Mouse (Mus musculus) heart, postnatal 0 days (tissue): ENCODE results near the gene Sh3d19. TPM values are rescaled to one million over a fixed set of nuclear protein-coding genes. Genes with fewer than 3 reads are reported as not detected.

ENCODE experiments used
- ATAC-seq: fragments of 200-750 bp; cut with Nextera tagmentation; 2 replicates; pipeline ENCODE4 v1.8.0; 2017; ENCODE audit warnings: low read depth, moderate number of reproducible peaks, moderate library complexity; ENCODE audit not compliant: insufficient read depth
- DNase-seq: peaks from one replicate; pipeline ENCODE4 v3.0.0-alpha.2; 2016; ENCODE audit warnings: low spot score
- H3K27ac ChIP-seq: fragments of 300-500 bp; sonication (generic); 2 replicates; pipeline ENCODE4 v1.5.1; 2014; ENCODE audit warnings: low read depth, mild to moderate bottlenecking
- H3K27me3 ChIP-seq: fragments of 300-500 bp; sonication (generic); 2 replicates; pipeline ENCODE4 v1.6.1; 2014; ENCODE audit warnings: low read length, mixed read lengths; ENCODE audit not compliant: control insufficient read depth, insufficient read depth
- H3K36me3 ChIP-seq: fragments of 300-500 bp; sonication (generic); replicated peaks from 2 replicates; pipeline ENCODE4 v1.6.1; 2014; ENCODE audit warnings: low read length, mixed read lengths; ENCODE audit not compliant: control insufficient read depth, insufficient read depth
- H3K4me1 ChIP-seq: fragments of 300-500 bp; sonication (generic); 2 replicates; pipeline ENCODE4 v1.6.1; 2014; ENCODE audit warnings: antibody characterized with exemption; ENCODE audit not compliant: control insufficient read depth, insufficient read depth
- H3K4me2 ChIP-seq: fragments of 300-500 bp; sonication (generic); 2 replicates; pipeline ENCODE4 v1.6.1; 2014; ENCODE audit warnings: low read depth, mild to moderate bottlenecking, low read length, moderate library complexity
- H3K4me3 ChIP-seq: fragments of 300-500 bp; sonication (generic); 2 replicates; pipeline ENCODE4 v1.5.1; 2014; ENCODE audit warnings: low read depth, low read length
- H3K9ac ChIP-seq: fragments of 300-500 bp; sonication (generic); replicated peaks from 2 replicates; pipeline ENCODE4 v1.6.1; 2014; ENCODE audit warnings: low read depth, low read length, mixed read lengths
- H3K9me3 ChIP-seq: fragments of 300-500 bp; sonication (generic); replicated peaks from 2 replicates; pipeline ENCODE4 v1.6.1; 2016; ENCODE audit warnings: low read length; ENCODE audit not compliant: control insufficient read depth
- CTCF ChIP-seq: IDR thresholded peaks from 2 replicates; pipeline ENCODE4 v1.5.1; 2016; ENCODE audit warnings: antibody characterized with exemption, control low read depth, low read depth
- EP300 ChIP-seq: IDR thresholded peaks from 2 replicates; pipeline ENCODE4 v1.6.1; 2016; ENCODE audit warnings: antibody characterized with exemption, low read depth
- WGBS: fragments of 180-500 bp; shearing (Covaris S2); extraction: QIAGEN DNeasy Blood & Tissue Kit; methylation state at CpG from one replicate; pipeline ENCODE4 v1.1.7; 2014; 5-methylcytosine and 5-hydroxymethylcytosine counted together
- polyA plus RNA-seq: library from polyadenylated mRNA; unstranded; fragments of >200 nt; fragmentation: Nextera tagmentation; extraction: Ambion mirVana; gene quantifications from 2 replicates; pipeline ENCODE4 v1.2.1, GENCODE M21; 2015
- total RNA-seq: library from RNA; depleted of rRNA; stranded (reverse); fragments of >200 nt; gene quantifications from 2 replicates; pipeline ENCODE4 v1.2.3, GENCODE M21; 2014; ENCODE audit warnings: low replicate concordance

Gene Sh3d19
- total and polyA plus RNA-seq, 2 experiments from 2014 or later: 7.4 to 52.6 TPM

DNA sequence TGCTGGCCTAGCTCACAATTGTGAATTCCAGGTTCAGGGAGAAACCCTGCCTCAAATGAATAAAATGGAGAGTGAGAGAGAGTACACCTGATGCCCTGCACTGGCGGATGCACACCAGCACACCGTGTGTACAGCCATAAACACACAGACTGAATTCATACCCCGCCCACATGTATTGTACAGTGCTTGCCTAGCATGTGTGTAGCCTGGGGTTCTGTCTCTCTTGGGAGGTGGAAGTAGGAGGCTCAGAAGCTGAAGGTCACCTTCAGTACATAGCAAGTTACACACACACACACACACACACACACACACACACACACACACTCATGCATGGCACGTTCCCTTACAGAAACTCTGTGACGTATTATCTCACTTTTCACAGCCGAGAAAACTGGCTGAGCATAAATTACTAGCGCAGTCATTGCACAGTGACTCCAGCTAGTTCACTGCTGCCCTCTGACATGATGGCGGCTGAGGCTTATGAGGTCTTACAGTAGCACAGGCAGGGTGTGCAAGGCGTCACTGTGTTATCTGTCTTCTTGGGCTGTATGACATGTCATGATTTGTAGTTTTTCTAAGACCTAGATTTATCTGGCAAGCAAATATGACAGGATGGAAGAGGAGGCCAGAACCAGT, 62.7 kb downstream of the Sh3d19 start:
- Histone ChIP-seq H3K36me3 (no peaks in the 10 kb centered on the region), H3K27me3 (no peaks in the 10 kb centered on the region), H3K4me2 (no peak overlapping the region), H3K4me3 (no peak overlapping the region), H3K4me1 (no peaks in the 10 kb centered on the region), H3K9ac (no peak overlapping the region), H3K9me3 (no peaks in the 10 kb centered on the region), H3K27ac (no peak overlapping the region)
- WGBS: 62% methylated on average over 9 of the region's 9 CpGs
- TF ChIP-seq CTCF (no peak), EP300 (no peak)
- ATAC-seq: no peak
- no peak for DNase-seq

GRCm38 (mm10) chr3:86037926-86038484, 67.1 kb downstream of the Sh3d19 start:
- ATAC-seq: no peak
- 85% methylated on average over 9 of the region's 9 CpGs for WGBS
- TF ChIP-seq CTCF (no peak), EP300 (no peak)
- DNase-seq: no peak
- H3K9me3 ChIP-seq: no peaks in the 10 kb centered on the region
- no peaks in the 10 kb centered on the region for H3K36me3 ChIP-seq
- 0 out of 2 replicates have a peak overlapping the region, but pooled peaks have one; percentile 4 for H3K4me2 ChIP-seq
- H3K4me1 ChIP-seq: no peaks in the 10 kb centered on the region
- no peak overlapping the region for H3K9ac ChIP-seq
- H3K27me3 ChIP-seq: no peaks in the 10 kb centered on the region
- peak overlapping the region; percentile 73; the same call in 1 of the 2 replicates for H3K27ac ChIP-seq
- no peak overlapping the region for H3K4me3 ChIP-seq

- no peak overlapping the region for H3K9ac ChIP-seq
- no peaks in the 10 kb centered on the region for H3K36me3 ChIP-seq
- WGBS: 37% methylated on average over 3 of the region's 3 CpGs
- peak overlapping the region; percentile 73 for H3K27ac ChIP-seq
- no peaks in the 10 kb centered on the region for H3K4me1 ChIP-seq
- no peaks in the 10 kb centered on the region for H3K9me3 ChIP-seq
- TF ChIP-seq CTCF (no peak), EP300 (no peak)
- ATAC-seq: peak; percentile 12; the same call in 1 of the 2 replicates
- peak overlapping the region; percentile 4; the same call in 1 of the 2 replicates for H3K4me2 ChIP-seq
- H3K4me3 ChIP-seq: 0 out of 2 replicates have a peak overlapping the region, but pooled peaks have one; percentile 14
- DNase-seq: peak; percentile 43
- no peaks in the 10 kb centered on the region for H3K27me3 ChIP-seq
These were observed 67.7 kb downstream of the Sh3d19 start for GRCm38 (mm10) chr3:86038648-86039047.

DNA sequence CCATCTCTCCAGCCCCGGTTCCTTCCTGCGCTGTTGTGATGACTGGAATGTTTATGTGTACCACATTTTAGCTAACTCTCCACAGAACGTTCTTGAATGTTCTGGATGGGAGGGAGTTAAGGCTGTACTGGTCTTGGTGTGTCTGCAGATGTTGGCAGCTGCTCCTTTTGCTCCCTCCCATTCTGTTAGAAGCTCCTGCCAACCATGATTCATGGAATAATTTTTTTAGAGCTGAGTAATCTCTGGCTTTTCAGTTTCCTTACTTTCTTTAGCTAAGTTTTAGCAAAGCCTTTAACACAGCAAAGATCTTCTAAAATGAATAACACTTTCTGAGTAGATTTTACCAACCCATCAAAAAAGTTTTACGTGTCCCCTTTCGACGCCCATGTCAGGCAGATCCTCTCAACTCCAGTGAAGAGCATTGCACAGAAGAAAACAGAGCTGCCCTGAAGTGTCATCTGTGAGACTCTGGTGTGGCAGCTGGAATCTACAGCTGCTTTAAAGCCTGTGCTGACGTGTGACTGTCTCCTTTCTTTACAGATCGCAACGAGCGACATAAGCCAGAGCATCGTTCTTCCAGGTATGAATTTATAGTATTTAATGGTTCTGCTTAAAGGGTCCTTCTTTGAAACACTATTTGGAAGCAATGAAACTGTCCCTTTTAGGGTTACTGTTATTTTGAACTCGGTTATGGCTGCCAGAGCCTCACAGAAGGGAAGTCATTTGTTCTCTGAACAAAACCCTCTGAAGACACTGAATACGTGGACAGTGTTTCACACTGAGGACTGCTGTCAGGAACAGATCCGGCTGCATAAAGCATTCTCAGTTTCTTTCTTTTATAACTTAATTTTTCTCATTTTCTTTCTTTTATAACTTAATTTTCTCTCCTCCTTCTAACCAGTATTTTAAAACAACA, 69.6 kb downstream of the Sh3d19 start:
- ATAC-seq (peak; percentile 55; the same call in 1 of the 2 replicates), DNase-seq (peak; percentile 68)
- whole genome bisulfite sequencing: 41% methylated on average over 14 of the region's 14 CpGs
- H3K4me3 ChIP-seq: peak overlapping the region; percentile 34
- no peaks in the 10 kb centered on the region for H3K9me3 ChIP-seq
- peak overlapping the region; percentile 41 for H3K4me2 ChIP-seq
- no peaks in the 10 kb centered on the region for H3K4me1 ChIP-seq
- no peak overlapping the region; the same call in 1 of the 2 replicates for H3K9ac ChIP-seq
- no peaks in the 10 kb centered on the region for H3K27me3 ChIP-seq
- no peaks in the 10 kb centered on the region for H3K36me3 ChIP-seq
- H3K27ac ChIP-seq: peak overlapping the region; percentile 66
- TF ChIP-seq EP300 (no peak), CTCF (no peak)

GRCm38 (mm10) chr3:86047686-86048408, 76.9 kb downstream of the Sh3d19 start:
- WGBS: 90% methylated on average over 9 of the region's 9 CpGs

More at GRCm38 (mm10) chr3:86047686-86048408, 76.9 kb downstream of the Sh3d19 start:
- TF ChIP-seq EP300: no peak
- no peak for TF ChIP-seq CTCF
- DNase-seq (no peak), ATAC-seq (no peak)
- no peaks in the 10 kb centered on the region for H3K27me3 ChIP-seq
- H3K4me3 ChIP-seq: no peak overlapping the region
- no peaks in the 10 kb centered on the region for H3K9me3 ChIP-seq
- H3K9ac ChIP-seq: no peak overlapping the region
- H3K27ac ChIP-seq: no peak overlapping the region
- H3K4me1 ChIP-seq: no peaks in the 10 kb centered on the region
- H3K4me2 ChIP-seq: no peak overlapping the region
- peaks cover 21% of the 10 kb centered on the region; the same call in 1 of the 2 replicates for H3K36me3 ChIP-seq
